Mouse (Mus musculus): ENCODE results near the gene Zfp385b. TPM values are rescaled to one million over a fixed set of nuclear protein-coding genes. Genes with fewer than 3 reads are reported as not detected.

Gene Zfp385b
- polyA plus RNA-seq, 1 experiment, result 3.2 TPM

- no peak overlapping the region for H3K27ac ChIP-seq (ENCODE audit: control insufficient read depth, insufficient read depth, low read depth, low read length, poor library complexity)
- no peak overlapping the region for H3K4me3 ChIP-seq (replicated peaks; ENCODE audit: control insufficient read depth, low read depth, low read length)
- 80% methylated on average over 6 of the region's 6 CpGs for WGBS
- H3K4me1 ChIP-seq (ENCODE audit: control insufficient read depth, insufficient read depth, low read length), result no peaks in the 10 kb centered on the region
- TF ChIP-seq POLR2A (IDR thresholded peaks at IDR 0.05; ENCODE audit: borderline replicate concordance, control insufficient read depth, low read depth, low read length), result no peak
- TF ChIP-seq CTCF (IDR thresholded peaks at IDR 0.05; ENCODE audit: control insufficient read depth, insufficient read depth, low read length), result no peak
Observed at GRCm38 (mm10) chr2:77508731-77509130, 310.7 kb downstream of the Zfp385b start.

GRCm38 (mm10) chr2:77506308-77506707 lies 313.1 kb downstream of the Zfp385b start:
- Histone ChIP-seq H3K27ac (ENCODE audit: control insufficient read depth, insufficient read depth, low read depth, low read length, poor library complexity) (no peak overlapping the region), H3K4me1 (ENCODE audit: control insufficient read depth, insufficient read depth, low read length) (no peaks in the 10 kb centered on the region), H3K4me3 (replicated peaks; ENCODE audit: control insufficient read depth, low read depth, low read length) (no peak overlapping the region)
- TF ChIP-seq CTCF (IDR thresholded peaks at IDR 0.05; ENCODE audit: control insufficient read depth, insufficient read depth, low read length) (no peak), POLR2A (IDR thresholded peaks at IDR 0.05; ENCODE audit: borderline replicate concordance, control insufficient read depth, low read depth, low read length) (no peak)
- WGBS, result 57% methylated on average over 7 of the region's 7 CpGs

GRCm38 (mm10) chr2:77505614-77506013 lies 313.8 kb downstream of the Zfp385b start:
- TF ChIP-seq POLR2A (IDR thresholded peaks at IDR 0.05; ENCODE audit: borderline replicate concordance, control insufficient read depth, low read depth, low read length), result no peak
- no peak for TF ChIP-seq CTCF (IDR thresholded peaks at IDR 0.05; ENCODE audit: control insufficient read depth, insufficient read depth, low read length)

GRCm38 (mm10) chr2:77503674-77504351 lies 315.6 kb downstream of the Zfp385b start:
- H3K4me1 ChIP-seq (ENCODE audit: control insufficient read depth, insufficient read depth, low read length), result no peaks in the 10 kb centered on the region
- WGBS, result 75% methylated on average over 6 of the region's 6 CpGs
- no peak overlapping the region for H3K27ac ChIP-seq (ENCODE audit: control insufficient read depth, insufficient read depth, low read depth, low read length, poor library complexity)
- TF ChIP-seq CTCF (IDR thresholded peaks at IDR 0.05; ENCODE audit: control insufficient read depth, insufficient read depth, low read length), result no peak
- no peak overlapping the region for H3K4me3 ChIP-seq (replicated peaks; ENCODE audit: control insufficient read depth, low read depth, low read length)

More at GRCm38 (mm10) chr2:77505614-77506013, 313.8 kb downstream of the Zfp385b start:
- no peaks in the 10 kb centered on the region for H3K4me1 ChIP-seq (ENCODE audit: control insufficient read depth, insufficient read depth, low read length)
- no peak overlapping the region for H3K4me3 ChIP-seq (replicated peaks; ENCODE audit: control insufficient read depth, low read depth, low read length)
- WGBS, result 69% methylated on average over 1 of the region's 1 CpGs
- H3K27ac ChIP-seq (ENCODE audit: control insufficient read depth, insufficient read depth, low read depth, low read length, poor library complexity), result no peak overlapping the region

GRCm38 (mm10) chr2:77503217-77503616 lies 316.2 kb downstream of the Zfp385b start:
- H3K27ac ChIP-seq (ENCODE audit: control insufficient read depth, insufficient read depth, low read depth, low read length, poor library complexity), result no peak overlapping the region

GRCm38 (mm10) chr2:77502458-77502857 lies 317.0 kb downstream of the Zfp385b start:
- no peaks in the 10 kb centered on the region for H3K4me1 ChIP-seq (ENCODE audit: control insufficient read depth, insufficient read depth, low read length)
- no peak for TF ChIP-seq CTCF (IDR thresholded peaks at IDR 0.05; ENCODE audit: control insufficient read depth, insufficient read depth, low read length)
- no peak for TF ChIP-seq POLR2A (IDR thresholded peaks at IDR 0.05; ENCODE audit: borderline replicate concordance, control insufficient read depth, low read depth, low read length)
- H3K27ac ChIP-seq (ENCODE audit: control insufficient read depth, insufficient read depth, low read depth, low read length, poor library complexity), result no peak overlapping the region
- H3K4me3 ChIP-seq (replicated peaks; ENCODE audit: control insufficient read depth, low read depth, low read length), result no peak overlapping the region
- WGBS, result 10% methylated on average over 8 of the region's 8 CpGs

More at GRCm38 (mm10) chr2:77503217-77503616, 316.2 kb downstream of the Zfp385b start:
- no peaks in the 10 kb centered on the region for H3K4me1 ChIP-seq (ENCODE audit: control insufficient read depth, insufficient read depth, low read length)
- no peak for TF ChIP-seq POLR2A (IDR thresholded peaks at IDR 0.05; ENCODE audit: borderline replicate concordance, control insufficient read depth, low read depth, low read length)
- no peak for TF ChIP-seq CTCF (IDR thresholded peaks at IDR 0.05; ENCODE audit: control insufficient read depth, insufficient read depth, low read length)
- WGBS, result 83% methylated on average over 8 of the region's 8 CpGs
- no peak overlapping the region for H3K4me3 ChIP-seq (replicated peaks; ENCODE audit: control insufficient read depth, low read depth, low read length)

GRCm38 (mm10) chr2:77500480-77500879 lies 319.0 kb downstream of the Zfp385b start:
- WGBS, result 49% methylated on average over 6 of the region's 6 CpGs
- no peak overlapping the region for H3K4me3 ChIP-seq (replicated peaks; ENCODE audit: control insufficient read depth, low read depth, low read length)
- H3K4me1 ChIP-seq (ENCODE audit: control insufficient read depth, insufficient read depth, low read length), result no peaks in the 10 kb centered on the region
- TF ChIP-seq CTCF (IDR thresholded peaks at IDR 0.05; ENCODE audit: control insufficient read depth, insufficient read depth, low read length) (no peak), POLR2A (IDR thresholded peaks at IDR 0.05; ENCODE audit: borderline replicate concordance, control insufficient read depth, low read depth, low read length) (no peak)
- no peak overlapping the region for H3K27ac ChIP-seq (ENCODE audit: control insufficient read depth, insufficient read depth, low read depth, low read length, poor library complexity)

- Histone ChIP-seq H3K27ac (ENCODE audit: control insufficient read depth, insufficient read depth, low read depth, low read length, poor library complexity) (no peak overlapping the region), H3K4me1 (ENCODE audit: control insufficient read depth, insufficient read depth, low read length) (no peaks in the 10 kb centered on the region), H3K4me3 (replicated peaks; ENCODE audit: control insufficient read depth, low read depth, low read length) (no peak overlapping the region)
- WGBS, result 57% methylated on average over 4 of the region's 4 CpGs
- TF ChIP-seq CTCF (IDR thresholded peaks at IDR 0.05; ENCODE audit: control insufficient read depth, insufficient read depth, low read length) (no peak), POLR2A (IDR thresholded peaks at IDR 0.05; ENCODE audit: borderline replicate concordance, control insufficient read depth, low read depth, low read length) (no peak)
Observed at GRCm38 (mm10) chr2:77498379-77498778, 321.1 kb downstream of the Zfp385b start.

- Histone ChIP-seq H3K4me1 (ENCODE audit: control insufficient read depth, insufficient read depth, low read length) (no peaks in the 10 kb centered on the region), H3K4me3 (replicated peaks; ENCODE audit: control insufficient read depth, low read depth, low read length) (no peak overlapping the region), H3K27ac (ENCODE audit: control insufficient read depth, insufficient read depth, low read depth, low read length, poor library complexity) (no peak overlapping the region)
- TF ChIP-seq CTCF (IDR thresholded peaks at IDR 0.05; ENCODE audit: control insufficient read depth, insufficient read depth, low read length) (no peak), POLR2A (IDR thresholded peaks at IDR 0.05; ENCODE audit: borderline replicate concordance, control insufficient read depth, low read depth, low read length) (no peak)
- WGBS, result 80% methylated on average over 6 of the region's 6 CpGs
Observed at GRCm38 (mm10) chr2:77497942-77498341, 321.5 kb downstream of the Zfp385b start.
